Mouse (Mus musculus): Measurements from ENCODE around the gene Ube2e1.

- TF ChIP-seq CTCF (IDR thresholded peaks at IDR 0.05; ENCODE audit: borderline replicate concordance, insufficient read depth, low read depth, low read length) (no peak), POLR2A (IDR thresholded peaks at IDR 0.05; ENCODE audit: borderline replicate concordance, insufficient read depth, low read length) (no peak)
These were observed 44.5 kb upstream of the Ube2e1 start for GRCm38 (mm10) chr14:18376206-18376605.

All from cerebellum, adult 2 months (tissue).